Mouse (Mus musculus) G1E-ER4 (cell line): ENCODE results near the gene Csnk1d. TPM values are rescaled to one million over a fixed set of nuclear protein-coding genes. Genes with fewer than 3 reads are reported as not detected.

Source experiments
- GATA1 ChIP-seq: IDR thresholded peaks from one replicate; pipeline ENCODE4 v1.8.0; 2012; ENCODE audit warnings: low read length, inconsistent platforms
- polyA plus RNA-seq: library from polyadenylated mRNA; stranded (reverse); fragments of >175 nt; gene quantifications from 2 replicates; pipeline ENCODE4 v1.2.3, GENCODE M21; 2012

Csnk1d gene
- polyA plus RNA-seq, 1 experiment: 204 TPM

GRCm38 (mm10) chr11:120913796-120914195 is 77.3 kb downstream of the Csnk1d start:
- no peak for TF ChIP-seq GATA1

Other genes starting within 250 kb of the Csnk1d start
- gene Hmga1b, start 228.5 kb downstream of the Csnk1d start, polyA plus RNA-seq: 2,256 and 2,629 TPM in 2 replicates
- gene Rfng, start 207.1 kb downstream of the Csnk1d start, polyA plus RNA-seq: 50.0 and 86.3 TPM in 2 replicates
- gene Gps1, start 207.1 kb downstream of the Csnk1d start, polyA plus RNA-seq: 73.2 and 84.7 TPM in 2 replicates
- 184 and 189 TPM in 2 replicates for gene Dus1l, start 194.9 kb downstream of the Csnk1d start, polyA plus RNA-seq
- 420 and 762 TPM in 2 replicates for gene Fasn, start 166.8 kb downstream of the Csnk1d start, polyA plus RNA-seq
- 2.1 and 2.3 TPM in 2 replicates for gene Ccdc57, start 58.5 kb downstream of the Csnk1d start, polyA plus RNA-seq
- gene Slc16a3, start 42.9 kb downstream of the Csnk1d start, polyA plus RNA-seq: 0.93 and 1.6 TPM in 2 replicates
- not detected in 2 replicates for gene Cd7, start 48.1 kb upstream of the Csnk1d start, polyA plus RNA-seq
- gene Sectm1b, start 72.2 kb upstream of the Csnk1d start, polyA plus RNA-seq: not detected in 2 replicates
- not detected in 2 replicates for gene Sectm1a, start 89.9 kb upstream of the Csnk1d start, polyA plus RNA-seq
- gene Tex19.2, start 127.3 kb upstream of the Csnk1d start, polyA plus RNA-seq: 25.6 and 26.1 TPM in 2 replicates
- not detected in 2 replicates for gene Tex19.1, start 154.8 kb upstream of the Csnk1d start, polyA plus RNA-seq
- not detected in 2 replicates for gene Uts2r, start 168.9 kb upstream of the Csnk1d start, polyA plus RNA-seq
- 2.9 and 3.4 TPM in 2 replicates for gene Hexdc, start 213.1 kb upstream of the Csnk1d start, polyA plus RNA-seq
- 5.2 and 6.2 TPM in 2 replicates for gene Ogfod3, start 213.4 kb upstream of the Csnk1d start, polyA plus RNA-seq
- 6.8 and 9.7 TPM in 2 replicates for gene Cybc1, start 238.0 kb upstream of the Csnk1d start, polyA plus RNA-seq
- 5.0 and 11.1 TPM in 2 replicates for gene Narf, start 245.9 kb upstream of the Csnk1d start, polyA plus RNA-seq